Mouse (Mus musculus) mature B cell (primary cell): ENCODE data around the gene Msh2.

Experiments
- in situ Hi-C: fragments of 300-500 bp; cut with MboI; formaldehyde crosslinking; loops from 2 replicates; pipeline ENCODE4 v1.14.3; 2019

The Msh2 gene

DNA sequence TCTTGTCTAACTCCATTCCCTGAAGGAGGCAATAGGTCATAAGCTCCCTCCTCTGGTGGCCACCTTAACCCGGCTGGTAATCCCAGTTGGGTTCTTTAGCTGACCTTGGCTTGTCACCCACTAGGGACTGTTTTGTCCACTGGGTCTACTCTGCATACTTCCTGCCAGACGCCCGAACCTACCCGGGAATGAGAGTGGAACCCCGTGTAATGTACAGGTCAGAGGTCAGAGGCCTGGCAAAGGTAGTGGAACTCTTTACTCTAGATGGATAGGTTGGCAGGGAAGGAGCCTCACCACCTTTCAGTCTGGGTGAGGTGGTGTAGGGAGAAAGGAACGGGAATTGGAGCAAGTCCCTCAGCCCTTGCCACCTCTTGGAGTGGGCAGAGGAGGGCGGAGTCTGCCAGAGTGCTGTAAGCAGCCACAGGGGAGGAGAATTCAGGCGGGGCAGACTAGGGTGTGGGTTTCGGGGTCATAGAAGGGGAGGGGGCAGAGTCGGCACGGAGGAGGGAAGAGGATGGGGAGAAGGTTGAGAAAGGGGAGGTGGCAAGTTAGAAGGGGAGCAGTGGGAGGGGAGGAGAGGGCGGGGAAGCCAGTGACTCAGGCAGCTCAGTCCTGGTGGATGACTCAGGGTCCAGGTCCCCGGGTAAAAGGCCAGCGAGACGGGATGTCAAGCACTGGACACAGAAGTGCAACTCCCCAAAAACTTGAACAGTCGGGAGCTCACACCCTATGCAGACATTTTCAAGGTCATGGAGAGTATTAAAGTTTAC lies 27.1 kb downstream of the Msh2 start:
- in situ Hi-C loops: no loop called here

DNA sequence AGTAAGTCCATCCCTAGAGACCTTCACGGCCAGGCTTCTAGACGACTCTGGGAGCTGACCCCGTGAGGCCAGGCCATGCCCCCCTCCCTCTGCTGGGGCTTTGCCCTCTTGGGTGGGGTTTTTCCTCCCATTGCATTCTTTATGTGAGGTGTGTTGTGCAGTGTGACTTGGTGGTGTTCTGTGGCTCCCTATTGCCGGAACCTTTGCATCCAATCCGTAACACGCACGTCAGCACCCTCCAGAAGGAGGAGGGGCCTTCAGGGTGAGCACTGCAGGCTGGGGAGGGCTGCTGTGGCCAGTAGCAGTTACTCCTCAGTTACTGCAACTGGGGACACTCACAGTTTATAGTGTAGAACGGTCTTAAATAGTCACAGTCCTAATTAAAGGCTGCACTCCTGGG lies 28.0 kb downstream of the Msh2 start:
- in situ Hi-C loops: no loop called here

DNA sequence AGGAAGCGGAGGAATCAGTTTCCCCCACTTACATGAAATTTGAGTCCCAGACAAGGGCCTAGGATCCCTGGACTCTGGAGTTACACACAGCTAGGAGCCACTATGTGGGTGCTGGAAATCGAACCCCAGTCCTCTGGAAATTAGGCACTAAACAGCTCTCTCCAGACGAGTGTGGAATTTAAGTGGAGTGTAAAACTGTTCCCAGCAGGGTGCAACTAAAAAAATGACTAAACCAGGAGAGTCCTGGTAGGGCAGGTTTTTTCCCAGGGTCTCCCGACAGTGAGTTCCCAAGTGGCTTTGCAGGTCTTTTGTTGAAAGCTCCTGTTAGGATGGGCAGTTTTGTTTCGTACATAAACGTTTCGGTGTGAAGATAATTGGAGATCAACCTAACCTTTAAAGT lies 52.6 kb downstream of the Msh2 start:
- in situ Hi-C loops: no loop called here

- in situ Hi-C loops: no loop called here
Observed at GRCm38 (mm10) chr17:87726489-87727356, 54.6 kb downstream of the Msh2 start.

GRCm38 (mm10) chr17:87731962-87732361 lies 59.8 kb downstream of the Msh2 start:
- in situ Hi-C loops: no loop called here

DNA sequence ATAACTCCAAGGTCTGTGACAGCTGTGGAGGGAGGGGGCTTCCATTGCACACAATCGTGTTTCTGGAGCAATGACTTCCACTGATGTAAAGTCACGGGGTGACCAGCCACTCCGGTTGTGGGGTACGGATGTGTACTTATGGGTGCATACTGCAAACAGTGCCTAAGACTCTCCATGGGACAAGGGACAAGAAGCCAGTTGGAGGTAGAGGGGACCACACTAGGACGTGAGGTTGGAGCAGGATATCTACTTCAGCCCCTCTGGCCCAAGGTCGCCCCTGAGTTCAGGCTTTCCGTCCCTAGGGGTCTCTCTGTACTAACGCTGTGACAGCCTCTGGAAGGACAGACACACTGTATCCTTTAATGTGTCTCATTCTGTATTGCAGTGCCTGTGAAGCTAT lies 62.3 kb downstream of the Msh2 start:
- in situ Hi-C loops: no loop called here

- in situ Hi-C loops: no loop called here
Observed at GRCm38 (mm10) chr17:87737144-87737543, 65.0 kb downstream of the Msh2 start.

DNA sequence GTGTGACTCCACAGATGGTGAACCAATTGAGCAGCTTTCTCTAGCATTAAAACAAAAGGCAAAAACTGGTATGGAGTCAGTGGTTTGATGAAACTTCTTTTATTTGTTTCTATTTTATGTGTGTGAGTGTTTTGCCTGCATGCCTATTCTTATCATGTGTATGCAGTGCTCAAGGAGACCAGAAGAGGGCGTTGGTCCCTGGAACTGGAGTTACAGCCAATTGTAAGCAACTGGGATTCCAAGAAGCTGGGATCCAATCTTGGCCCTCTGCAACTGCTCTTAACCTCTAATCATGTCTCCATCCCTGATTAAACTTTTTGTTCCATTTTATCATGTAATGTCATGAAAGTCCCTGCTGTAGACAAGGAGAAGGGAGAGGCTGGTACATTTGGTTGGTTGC lies 67.7 kb downstream of the Msh2 start:
- in situ Hi-C loops: no loop called here

DNA sequence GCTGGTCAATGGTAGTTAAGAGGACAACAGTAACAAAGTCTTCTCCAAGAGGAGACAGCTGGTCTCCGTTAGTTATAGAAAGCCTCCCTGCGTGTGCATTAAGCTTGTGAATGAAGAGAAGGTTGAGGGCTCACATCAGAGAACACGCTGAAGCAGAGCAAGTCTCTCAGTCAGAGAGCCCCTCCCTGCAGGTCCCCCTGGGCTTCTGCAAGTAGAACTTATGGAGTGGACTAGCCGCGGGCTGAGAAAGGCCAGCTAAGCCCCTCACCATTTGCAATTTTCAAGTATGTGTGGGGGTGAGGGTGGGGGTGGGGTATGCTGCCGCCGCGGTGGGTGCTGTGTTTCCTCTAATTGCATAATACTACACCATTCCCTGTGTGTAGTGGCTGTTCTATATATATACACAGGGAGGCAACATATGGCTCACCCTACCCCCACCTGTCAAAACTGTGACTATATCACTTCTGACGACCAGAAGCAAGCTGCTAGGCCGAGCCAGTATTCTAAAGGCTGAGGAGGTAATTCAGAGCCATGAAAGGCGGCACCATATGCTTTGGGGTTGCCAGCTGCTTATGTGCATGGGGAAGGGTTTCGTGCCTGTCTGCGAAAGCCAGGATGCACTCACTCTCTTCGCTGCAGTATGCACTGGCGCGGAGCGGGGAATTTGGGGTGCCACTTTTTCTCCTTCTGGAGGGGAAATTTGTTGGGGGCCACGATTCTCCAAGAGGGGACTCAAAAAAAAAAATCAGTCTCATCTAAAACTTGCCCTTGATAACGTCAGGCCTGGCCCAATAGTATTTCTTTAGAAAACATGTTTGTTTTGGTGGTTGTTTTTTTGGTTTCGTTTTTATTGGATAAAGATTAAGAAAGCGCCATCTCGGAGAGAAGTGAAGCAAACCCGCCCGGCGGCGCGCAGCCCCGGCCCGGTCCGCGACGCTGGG lies 73.1 kb downstream of the Msh2 start:
- in situ Hi-C loops: no loop called here

- in situ Hi-C loops: no loop called here
Observed at GRCm38 (mm10) chr17:87745926-87746888, 74.1 kb downstream of the Msh2 start.

GRCm38 (mm10) chr17:87760315-87760714 lies 88.2 kb downstream of the Msh2 start:
- in situ Hi-C loops: no loop called here

DNA sequence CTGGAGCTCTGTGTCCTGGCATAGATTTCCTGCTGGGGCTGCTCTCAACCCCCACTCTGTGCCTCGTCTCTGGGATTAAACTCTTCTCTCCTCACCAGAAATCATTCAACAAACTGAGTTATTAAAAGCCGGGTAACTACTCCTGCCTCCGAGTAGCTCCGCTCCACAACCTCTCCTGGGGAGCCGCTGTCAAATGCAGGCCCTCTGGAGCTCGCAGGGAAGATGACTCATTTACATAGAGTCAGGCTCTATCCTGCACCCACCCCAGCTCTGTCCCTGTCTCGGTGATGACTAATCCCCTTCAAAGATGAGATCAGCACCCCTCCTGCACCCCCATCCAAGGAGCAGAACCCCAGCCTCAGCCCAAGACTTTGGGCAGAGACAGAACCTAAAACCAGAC lies 91.0 kb downstream of the Msh2 start:
- in situ Hi-C loops: no loop called here

GRCm38 (mm10) chr17:87765031-87765430 lies 92.9 kb downstream of the Msh2 start:
- in situ Hi-C loops: no loop called here

GRCm38 (mm10) chr17:87766888-87767287 lies 94.8 kb downstream of the Msh2 start:
- in situ Hi-C loops: no loop called here

- in situ Hi-C loops: no loop called here
Observed at GRCm38 (mm10) chr17:87770766-87771165, 98.6 kb downstream of the Msh2 start.

DNA sequence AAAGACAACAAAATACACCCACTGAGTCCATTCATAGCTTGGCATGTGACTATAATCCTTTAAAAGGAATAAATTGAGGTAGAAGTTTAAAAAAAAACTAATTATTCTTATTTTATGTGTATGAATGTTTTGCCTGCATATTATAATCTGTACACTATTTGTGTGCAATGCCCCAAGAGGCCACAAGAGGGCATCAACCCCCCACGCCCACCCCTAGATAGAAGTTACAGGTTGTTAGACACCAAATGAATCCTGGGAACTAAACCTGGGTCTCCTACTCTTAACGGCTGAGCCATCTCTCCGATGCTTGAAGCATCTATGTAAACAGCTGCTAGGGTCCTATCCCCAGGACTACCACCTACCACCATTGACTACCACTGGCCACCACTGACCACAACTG lies 101.0 kb downstream of the Msh2 start:
- in situ Hi-C loops: no loop called here
